Mouse (Mus musculus) inflammation-experienced regulatory T-cells, adult 16 weeks (primary cell): ENCODE data around the gene Zmat3. TPM values are rescaled to one million over a fixed set of nuclear protein-coding genes. Genes with fewer than 3 reads are reported as not detected.

Experiments
- polyA plus RNA-seq: library from polyadenylated mRNA; unstranded; fragments of 100-300 nt; shearing (Covaris generic); gene quantifications from one replicate; pipeline ENCODE4 v1.2.1, GENCODE M21; 2017

The Zmat3 gene
- 2.4 TPM for polyA plus RNA-seq

DNA sequence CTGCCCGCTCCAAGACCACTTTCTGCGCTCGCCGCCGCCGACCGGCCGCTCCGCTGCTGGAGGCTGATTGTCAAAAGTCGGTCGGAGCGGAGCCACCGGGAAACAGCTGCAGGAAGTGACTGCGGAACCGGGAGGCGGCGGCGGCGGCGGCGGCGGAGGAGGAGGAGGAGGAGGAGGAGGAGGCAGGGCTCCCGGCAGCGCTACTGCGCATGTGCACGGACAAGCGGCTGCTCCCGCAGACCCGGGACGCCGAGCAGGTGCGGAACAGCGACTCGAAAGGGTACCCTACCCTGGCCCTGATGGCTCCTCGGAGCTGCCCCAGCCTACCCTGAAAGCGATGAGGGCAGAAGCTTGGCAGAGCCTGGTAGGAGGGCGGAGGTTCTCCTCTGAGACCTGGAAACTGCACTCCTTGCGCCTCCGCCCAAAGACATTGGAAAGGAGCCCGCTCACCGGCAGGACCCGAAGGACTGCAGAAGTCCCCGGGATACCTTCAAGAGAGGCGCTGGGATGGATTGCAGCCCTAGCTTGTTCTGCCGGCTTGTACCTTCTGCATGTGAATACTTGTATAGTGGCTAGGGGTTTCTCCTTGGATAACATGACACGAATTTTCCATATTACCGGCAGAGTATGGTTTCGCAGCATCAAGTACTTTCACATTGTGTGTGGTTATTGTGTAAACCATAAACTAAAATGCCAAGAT, at the start of gene Zmat3:
Gene Zmat3, minus strand, starts transcription at position 469 of the 700 bp plus-strand sequence.

DNA sequence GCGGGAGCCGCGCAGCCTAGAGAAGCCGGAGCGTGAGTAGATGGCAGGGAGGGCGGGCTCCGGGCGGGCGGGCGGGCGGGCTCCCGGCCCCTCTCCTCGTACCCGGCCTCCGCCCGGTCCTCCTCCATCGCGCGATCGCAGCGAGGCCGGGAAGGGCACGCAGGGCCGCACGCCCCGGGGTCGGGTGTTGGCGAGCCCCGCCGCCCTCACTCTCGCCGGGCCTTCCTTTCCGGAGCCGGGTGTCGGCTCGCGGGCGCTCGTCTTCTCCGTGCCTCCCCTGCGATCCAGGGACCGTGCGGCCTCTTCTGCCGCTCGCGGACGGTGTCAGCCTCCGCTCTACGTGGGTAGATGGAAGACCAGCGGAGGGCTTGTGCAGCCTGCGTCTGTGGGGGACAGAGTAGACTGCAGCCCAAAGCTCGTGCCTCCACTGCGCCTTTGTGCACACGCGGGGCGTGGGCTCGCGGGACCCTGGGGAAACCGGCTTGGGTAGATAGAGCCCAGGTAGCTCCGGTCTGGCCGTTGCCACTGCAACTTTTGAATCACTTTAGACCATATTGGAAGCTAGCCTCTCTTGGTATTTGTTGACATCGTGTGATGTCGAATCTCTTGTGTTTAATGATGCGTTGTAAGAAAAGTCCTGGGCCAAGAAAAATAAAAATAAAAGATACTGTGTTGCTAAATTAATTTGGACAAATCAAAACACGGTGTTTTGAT, 31.8 kb upstream of the Zmat3 start, which contains the start of gene Pik3ca:
Gene Pik3ca, plus strand, starts transcription at position 211 of the 714 bp plus-strand sequence.

Other genes starting within 250 kb of the Zmat3 start
- 5.5 TPM for gene Pik3ca, start 31.7 kb upstream of the Zmat3 start, polyA plus RNA-seq
- gene Kcnmb3, start 126.2 kb upstream of the Zmat3 start, polyA plus RNA-seq = 0.17 TPM
- gene Zfp639, start 144.2 kb upstream of the Zmat3 start, polyA plus RNA-seq = 43.1 TPM
- gene Mfn1, start 163.5 kb upstream of the Zmat3 start, polyA plus RNA-seq = 16.8 TPM